Mouse (Mus musculus) myocyte (in vitro differentiated cells): ENCODE data around the gene Gatad2a. TPM values are rescaled to one million over a fixed set of nuclear protein-coding genes. Genes with fewer than 3 reads are reported as not detected.

Source experiments
- H3K27me3 ChIP-seq: one replicate; pipeline ENCODE4 v1.6.1; 2011; ENCODE audit not compliant: control insufficient read depth, insufficient read depth, insufficient read length
- H3K36me3 ChIP-seq: one replicate; pipeline ENCODE4 v1.6.1; 2011; ENCODE audit not compliant: control insufficient read depth, insufficient read depth
- H3K4me2 ChIP-seq: one replicate; pipeline ENCODE4 v1.6.1; 2011; ENCODE audit warnings: low read depth, control low read depth
- H3K4me3 ChIP-seq: one replicate; pipeline ENCODE4 v1.5.1; 2011; ENCODE audit warnings: mild to moderate bottlenecking, control low read depth, moderate library complexity
- H3K79me2 ChIP-seq: one replicate; pipeline ENCODE4 v1.6.1; 2011; ENCODE audit not compliant: control insufficient read depth, insufficient read depth
- H3ac ChIP-seq: one replicate; pipeline ENCODE4 v1.6.1; 2011; ENCODE audit not compliant: control insufficient read depth, insufficient read length
- CEBPB ChIP-seq: IDR thresholded peaks from 2 replicates; pipeline ENCODE4 v1.6.1; 2011; ENCODE audit warnings: mild to moderate bottlenecking, moderate library complexity; ENCODE audit not compliant: poor library complexity, insufficient read depth, severe bottlenecking
- E2F4 ChIP-seq: IDR thresholded peaks from one replicate; pipeline ENCODE4 v1.6.1; 2011; ENCODE audit warnings: mild to moderate bottlenecking, control low read depth, moderate library complexity; ENCODE audit not compliant: insufficient read depth
- MAX ChIP-seq: IDR thresholded peaks from one replicate; pipeline ENCODE4 v1.6.1; 2011; ENCODE audit warnings: low read depth, mild to moderate bottlenecking, control low read depth
- MYOD1 ChIP-seq, 3 experiments: IDR thresholded peaks; one replicate each; pipeline ENCODE4 v1.6.1; 2011; ENCODE audit warnings: control low read depth in 2 of 3, low read depth in 2 of 3, mild to moderate bottlenecking in 2 of 3, moderate library complexity in 1 of 3; ENCODE audit not compliant: insufficient read length in 2 of 3, control insufficient read depth in 1 of 3
- MYOG ChIP-seq, 3 experiments: IDR thresholded peaks; one replicate each; pipeline ENCODE4 v1.6.1; 2011; ENCODE audit warnings: control low read depth in 2 of 3, low read depth in 2 of 3, mild to moderate bottlenecking in 2 of 3; ENCODE audit not compliant: insufficient read length in 2 of 3, control insufficient read depth in 1 of 3, insufficient read depth in 1 of 3
- POLR2A ChIP-seq: IDR thresholded peaks from one replicate; pipeline ENCODE4 v1.6.1; 2011; ENCODE audit warnings: low read depth, mild to moderate bottlenecking, control low read depth, moderate library complexity; ENCODE audit not compliant: insufficient read length
- POLR2AphosphoS2 ChIP-seq: IDR thresholded peaks from one replicate; pipeline ENCODE4 v1.6.1; 2011; ENCODE audit warnings: low read depth, control low read depth; ENCODE audit not compliant: insufficient read length
- REST ChIP-seq: IDR thresholded peaks from one replicate; pipeline ENCODE4 v1.6.1; 2011; ENCODE audit warnings: mild to moderate bottlenecking, control low read depth, moderate library complexity; ENCODE audit not compliant: insufficient read depth, insufficient read length
- SRF ChIP-seq: IDR thresholded peaks from one replicate; pipeline ENCODE4 v1.6.1; 2011; ENCODE audit warnings: low read depth; ENCODE audit not compliant: control insufficient read depth, insufficient read length
- TCF12 ChIP-seq: IDR thresholded peaks from one replicate; pipeline ENCODE4 v1.6.1; 2011; ENCODE audit warnings: mild to moderate bottlenecking, control low read depth; ENCODE audit not compliant: poor library complexity, insufficient read depth, severe bottlenecking
- TCF3 ChIP-seq: IDR thresholded peaks from one replicate; pipeline ENCODE4 v1.6.1; 2011; ENCODE audit warnings: low read depth, control low read depth; ENCODE audit not compliant: insufficient read length
- USF1 ChIP-seq: IDR thresholded peaks from one replicate; pipeline ENCODE4 v1.6.1; 2011; ENCODE audit warnings: low read depth, mild to moderate bottlenecking, control low read depth, moderate library complexity
- polyA plus RNA-seq: library from polyadenylated mRNA; unstranded; fragments of >200 nt; fragmentation: generic; extraction: Trizol; gene quantifications from one replicate; pipeline ENCODE4 v1.2.1, GENCODE M21; 2012; ENCODE audit warnings: missing spikeins

Gatad2a gene
- polyA plus RNA-seq, 1 experiment: 46.7 TPM

DNA sequence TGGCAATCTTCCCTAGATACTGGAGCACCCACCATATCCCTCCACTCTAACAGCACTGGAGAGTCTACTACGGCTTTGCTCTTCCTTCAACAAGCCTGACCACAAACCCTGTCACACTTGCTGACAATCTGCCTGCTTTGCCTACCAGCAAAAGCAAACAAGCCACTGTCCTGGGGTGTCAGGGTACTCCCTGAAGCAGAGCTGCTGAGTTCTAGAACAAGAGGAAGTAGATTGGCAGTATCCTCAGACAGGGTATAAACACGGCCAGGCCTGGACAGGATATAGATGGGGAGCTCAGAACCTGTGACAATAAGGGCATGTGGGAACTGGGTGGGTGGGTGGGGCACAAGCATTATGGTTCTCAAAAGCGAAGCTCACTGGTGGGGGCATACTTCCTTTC lies 58.7 kb downstream of the Gatad2a start:
- Histone ChIP-seq H3K36me3 (no peaks in the 10 kb centered on the region), H3K4me3 (no peak overlapping the region), H3K27me3 (no peaks in the 10 kb centered on the region), H3ac (no peak overlapping the region), H3K4me2 (no peak overlapping the region), H3K79me2 (peaks cover 77% of the 10 kb centered on the region)
- no peak for TF ChIP-seq MYOD1 (IDR thresholded peaks at IDR 0.05; ENCODE audit: control insufficient read depth in 1 of 3, insufficient read length in 2 of 3, low read depth in 2 of 3)
- no peak for TF ChIP-seq MYOG (IDR thresholded peaks at IDR 0.05; ENCODE audit: control insufficient read depth in 1 of 3, insufficient read depth in 1 of 3, insufficient read length in 2 of 3, low read depth in 2 of 3)

DNA sequence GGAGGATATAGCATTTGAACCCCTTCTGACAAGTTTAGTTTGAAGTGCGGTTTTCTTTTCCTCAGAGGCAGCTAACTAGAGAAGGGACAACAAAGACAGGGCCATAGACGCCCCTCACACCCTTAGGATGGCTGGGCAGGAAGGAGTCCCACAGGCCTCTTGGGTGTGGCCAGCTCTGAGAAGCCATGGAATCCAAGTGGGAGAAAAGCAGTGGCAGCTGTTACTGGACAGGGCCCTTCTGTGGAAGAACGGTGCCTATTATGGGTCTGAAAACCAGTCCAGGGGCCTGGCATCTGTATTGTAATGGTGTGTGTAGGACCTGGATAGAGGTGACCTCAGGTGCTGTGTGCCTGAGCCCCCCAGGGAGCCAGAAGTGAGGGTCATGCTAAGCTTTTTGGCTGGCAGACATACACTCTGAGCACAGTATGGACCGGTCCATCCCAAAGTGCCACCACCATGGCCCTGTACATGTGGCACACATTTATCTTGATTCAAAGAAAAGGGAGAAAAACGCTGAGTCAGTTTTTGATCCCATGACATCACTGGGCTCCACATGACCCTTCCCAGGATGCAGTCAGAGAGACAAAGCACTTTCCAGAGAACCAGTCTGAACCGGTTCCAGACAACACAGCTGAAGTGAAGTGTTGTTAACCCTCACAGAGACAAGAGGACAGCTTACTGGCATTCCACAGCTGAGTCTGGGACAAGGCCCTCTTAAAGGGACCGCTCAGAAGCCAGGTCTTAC lies 60.0 kb downstream of the Gatad2a start:
- H3K4me3 ChIP-seq: no peak overlapping the region
- H3K79me2 ChIP-seq: peaks cover 77% of the 10 kb centered on the region
- peak overlapping the region; percentile 51 for H3K4me2 ChIP-seq
- TF ChIP-seq MYOG (IDR thresholded peaks at IDR 0.05; ENCODE audit: control insufficient read depth in 1 of 3, insufficient read depth in 1 of 3, insufficient read length in 2 of 3, low read depth in 2 of 3): peak in 2 of 3 experiments; percentile 53 to 82
- TF ChIP-seq POLR2A: no peak
- no peak for TF ChIP-seq CEBPB
- TF ChIP-seq MYOD1 (IDR thresholded peaks at IDR 0.05; ENCODE audit: control insufficient read depth in 1 of 3, insufficient read length in 2 of 3, low read depth in 2 of 3): peak; percentile 80 to 89 (median 83)
- TF ChIP-seq TCF12: peak; percentile 37
- no peak for TF ChIP-seq TCF3
- TF ChIP-seq POLR2AphosphoS2: no peak
- peak; percentile 86 for TF ChIP-seq USF1
- no peak overlapping the region for H3ac ChIP-seq
- H3K36me3 ChIP-seq: no peaks in the 10 kb centered on the region
- H3K27me3 ChIP-seq: no peaks in the 10 kb centered on the region

GRCm38 (mm10) chr8:69935431-69935830 lies 60.8 kb downstream of the Gatad2a start:
- no peaks in the 10 kb centered on the region for H3K36me3 ChIP-seq
- no peaks in the 10 kb centered on the region for H3K27me3 ChIP-seq
- no peak overlapping the region for H3ac ChIP-seq
- peaks cover 77% of the 10 kb centered on the region for H3K79me2 ChIP-seq
- TF ChIP-seq TCF3 (no peak), CEBPB (no peak), MYOG (IDR thresholded peaks at IDR 0.05; ENCODE audit: control insufficient read depth in 1 of 3, insufficient read depth in 1 of 3, insufficient read length in 2 of 3, low read depth in 2 of 3) (peak in 1 of 3 experiments; percentile 19), MAX (no peak), MYOD1 (IDR thresholded peaks at IDR 0.05; ENCODE audit: control insufficient read depth in 1 of 3, insufficient read length in 2 of 3, low read depth in 2 of 3) (no peak), SRF (no peak), USF1 (no peak), POLR2A (no peak), E2F4 (no peak)
- no peak overlapping the region for H3K4me3 ChIP-seq
- H3K4me2 ChIP-seq: peak overlapping the region; percentile 50

GRCm38 (mm10) chr8:69934582-69934981 lies 61.6 kb downstream of the Gatad2a start:
- H3K36me3 ChIP-seq: no peaks in the 10 kb centered on the region
- TF ChIP-seq USF1: no peak
- no peak for TF ChIP-seq TCF3
- no peak for TF ChIP-seq CEBPB
- no peak for TF ChIP-seq MYOG (IDR thresholded peaks at IDR 0.05; ENCODE audit: control insufficient read depth in 1 of 3, insufficient read depth in 1 of 3, insufficient read length in 2 of 3, low read depth in 2 of 3)
- TF ChIP-seq SRF: no peak
- TF ChIP-seq E2F4: no peak
- H3K27me3 ChIP-seq: no peaks in the 10 kb centered on the region
- no peak overlapping the region for H3K4me3 ChIP-seq
- no peak overlapping the region for H3ac ChIP-seq
- H3K4me2 ChIP-seq: peak overlapping the region; percentile 50
- H3K79me2 ChIP-seq: peaks cover 80% of the 10 kb centered on the region

DNA sequence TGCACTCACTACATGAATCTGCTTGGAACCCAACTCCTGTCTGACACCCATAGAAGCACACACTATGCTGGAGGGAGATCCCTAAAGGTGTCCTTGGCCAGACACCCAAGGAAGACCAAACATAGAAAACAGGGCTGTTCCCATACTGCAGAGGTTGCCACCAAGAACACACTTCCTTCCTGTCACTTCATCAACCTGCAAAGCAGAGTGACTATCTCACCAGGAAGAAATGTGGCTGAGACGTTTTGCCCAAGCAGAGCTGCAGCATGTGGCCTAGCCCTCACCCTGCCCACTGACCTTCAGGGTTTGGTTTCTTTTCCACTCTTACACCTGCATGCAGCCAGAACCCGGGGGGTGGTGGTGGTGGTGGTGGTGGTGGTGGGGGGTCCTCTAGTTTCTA lies 62.4 kb downstream of the Gatad2a start:
- TF ChIP-seq TCF12 (no peak), USF1 (no peak), MAX (no peak), E2F4 (no peak), TCF3 (no peak), CEBPB (no peak), MYOD1 (IDR thresholded peaks at IDR 0.05; ENCODE audit: control insufficient read depth in 1 of 3, insufficient read length in 2 of 3, low read depth in 2 of 3) (no peak), REST (no peak), POLR2AphosphoS2 (no peak), MYOG (IDR thresholded peaks at IDR 0.05; ENCODE audit: control insufficient read depth in 1 of 3, insufficient read depth in 1 of 3, insufficient read length in 2 of 3, low read depth in 2 of 3) (no peak), POLR2A (no peak)
- no peaks in the 10 kb centered on the region for H3K36me3 ChIP-seq
- no peak overlapping the region for H3ac ChIP-seq
- no peaks in the 10 kb centered on the region for H3K27me3 ChIP-seq
- H3K4me3 ChIP-seq: no peak overlapping the region
- H3K4me2 ChIP-seq: peak overlapping the region; percentile 50
- peaks cover 82% of the 10 kb centered on the region for H3K79me2 ChIP-seq
